Mouse (Mus musculus) ovary, postnatal 14 days (tissue): ENCODE data around the gene Ublcp1.

Experiments used
- DNase-seq: peaks from one replicate; pipeline ENCODE4 v3.0.0; 2022; ENCODE audit warnings: low spot score

The Ublcp1 gene

DNA sequence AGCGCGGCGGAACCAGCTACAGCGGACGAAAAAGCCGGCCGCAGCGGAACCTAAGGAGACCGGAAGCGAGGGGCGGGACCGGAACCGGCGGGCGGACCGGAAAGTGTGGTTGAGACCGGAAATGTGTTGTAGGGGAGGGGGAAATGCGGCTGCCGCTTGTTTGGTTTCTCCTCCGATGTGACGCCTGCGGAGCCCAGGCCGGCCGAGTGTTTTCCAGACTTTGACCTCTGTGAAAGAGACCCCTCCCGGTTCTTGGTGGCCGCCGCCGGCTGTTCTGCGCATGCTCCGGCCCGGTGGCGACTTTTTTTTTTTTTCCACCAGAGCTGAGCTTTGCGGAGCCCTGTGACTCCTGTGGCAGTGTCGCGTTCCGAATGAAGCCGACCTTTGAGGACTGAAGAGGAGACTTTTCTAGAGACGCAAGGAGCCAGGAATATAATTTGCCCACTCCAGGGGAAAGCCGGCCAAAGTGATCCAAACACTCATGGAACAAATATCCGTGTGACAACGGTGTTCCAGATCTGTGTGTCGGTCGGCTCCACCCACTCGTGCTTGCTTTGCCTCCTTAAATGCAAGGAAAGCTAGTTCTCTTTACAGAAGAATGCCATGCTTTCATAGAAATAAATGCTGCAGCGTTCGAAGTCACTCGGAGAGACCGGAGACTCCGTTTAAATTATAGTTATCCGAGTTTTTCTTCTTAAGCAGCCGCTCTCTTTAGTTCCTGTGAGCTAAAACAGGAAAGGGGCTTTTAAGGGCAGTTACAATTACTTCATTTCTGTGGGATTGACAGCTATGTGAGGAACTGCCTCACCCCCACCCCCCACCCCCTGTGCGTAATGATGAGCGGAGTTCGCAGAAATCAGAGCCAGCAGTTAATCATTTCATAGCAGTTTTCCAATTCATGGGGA lies at the start of gene Ublcp1:
TSS of gene Ublcp1 (minus strand) at position 67 of the 905 bp plus-strand sequence.
- peak; percentile 90 for DNase-seq

GRCm38 (mm10) chr11:44519096-44519949 lies 49.0 kb upstream of the Ublcp1 start:
- no peak for DNase-seq

GRCm38 (mm10) chr11:44518281-44519095 lies 48.2 kb upstream of the Ublcp1 start, which contains the start of gene Rnf145:
Gene Rnf145, plus strand, starts transcription at chr11:44518964.
- DNase-seq: peak; percentile 61

- no peak for DNase-seq
These were observed 47.4 kb upstream of the Ublcp1 start for GRCm38 (mm10) chr11:44517561-44518280.

DNA sequence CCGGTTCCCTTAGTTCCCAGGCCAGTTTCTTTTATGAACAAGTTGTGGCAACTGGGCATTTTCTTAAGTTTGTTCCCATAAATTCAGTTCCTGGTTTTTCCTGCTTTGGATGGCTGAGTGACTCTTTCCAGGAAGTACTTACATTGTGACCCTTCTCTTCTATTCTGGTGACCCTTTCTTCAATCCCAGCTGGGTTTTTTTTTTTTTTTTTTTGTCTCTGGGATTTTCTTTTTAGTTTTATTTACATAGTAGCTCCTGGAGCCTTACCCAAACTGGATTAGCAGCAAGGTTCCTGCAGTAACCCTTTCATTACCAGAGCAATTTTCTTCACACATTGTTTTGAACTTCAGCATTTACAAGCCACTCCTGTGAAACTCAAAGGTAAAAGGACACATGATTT lies 46.1 kb upstream of the Ublcp1 start:
- no peak for DNase-seq

DNA sequence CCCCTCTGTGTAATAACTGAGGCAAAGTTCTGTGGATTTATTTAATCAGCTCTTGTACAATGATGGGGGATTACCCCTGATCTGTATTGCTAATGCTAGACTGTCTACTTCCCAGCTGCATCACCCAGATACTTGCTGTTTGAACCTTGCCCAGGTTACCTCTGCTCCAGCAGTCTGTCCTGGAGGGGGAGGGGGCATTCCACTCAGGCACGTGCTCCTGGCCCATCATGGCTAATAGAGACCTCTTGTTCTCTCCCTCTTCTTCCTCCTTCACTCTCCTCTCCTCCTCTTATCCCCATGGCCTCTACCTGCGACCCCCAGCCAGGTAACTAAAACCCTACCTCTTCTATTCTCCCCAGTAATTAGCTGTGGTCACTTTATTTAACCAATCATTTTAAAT lies 44.4 kb upstream of the Ublcp1 start:
- no peak for DNase-seq

DNA sequence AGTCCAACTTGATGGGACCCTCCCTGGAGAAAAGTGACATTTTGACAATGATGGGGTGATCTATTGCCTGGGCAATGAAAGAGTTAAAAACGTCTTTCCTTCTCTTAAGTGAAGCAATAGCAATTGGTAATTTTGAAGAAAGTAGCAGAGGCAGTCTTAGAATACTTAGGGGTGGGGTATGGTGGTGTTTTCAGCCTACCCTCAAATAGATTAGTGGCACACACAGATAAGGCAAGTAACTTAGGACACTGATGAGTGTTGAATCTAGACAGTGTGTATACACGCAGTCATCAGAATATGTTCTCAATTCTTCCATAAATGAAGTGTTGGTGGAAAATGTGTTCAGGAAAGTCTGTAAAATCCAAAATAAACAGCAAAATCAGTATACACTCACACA lies 42.7 kb upstream of the Ublcp1 start:
- no peak for DNase-seq

GRCm38 (mm10) chr11:44512044-44513025 lies 42.0 kb upstream of the Ublcp1 start:
- no peak for DNase-seq

- DNase-seq: no peak
These were observed 40.1 kb upstream of the Ublcp1 start for GRCm38 (mm10) chr11:44510371-44510770.

DNA sequence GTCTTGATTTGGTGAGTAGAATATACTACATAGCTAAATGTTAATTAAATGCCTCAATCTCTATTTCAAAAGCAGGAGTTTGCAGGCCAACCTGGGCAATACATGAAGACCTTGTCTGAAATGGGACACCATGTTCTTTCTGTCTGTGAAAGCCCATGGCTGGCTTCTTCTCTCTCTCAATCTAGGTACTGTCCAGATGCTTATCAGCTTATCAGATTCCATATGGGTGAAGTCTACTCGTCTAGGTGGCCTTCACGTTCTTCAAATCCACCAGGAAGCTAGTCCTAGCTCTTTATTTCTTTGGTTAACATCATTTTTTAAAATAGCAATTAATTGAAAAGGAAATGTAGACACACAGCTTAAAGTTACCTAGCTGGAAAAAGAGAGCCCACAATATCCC lies 39.6 kb upstream of the Ublcp1 start:
- DNase-seq: no peak

- DNase-seq: no peak
These were observed 38.6 kb upstream of the Ublcp1 start for GRCm38 (mm10) chr11:44508876-44509275.

DNA sequence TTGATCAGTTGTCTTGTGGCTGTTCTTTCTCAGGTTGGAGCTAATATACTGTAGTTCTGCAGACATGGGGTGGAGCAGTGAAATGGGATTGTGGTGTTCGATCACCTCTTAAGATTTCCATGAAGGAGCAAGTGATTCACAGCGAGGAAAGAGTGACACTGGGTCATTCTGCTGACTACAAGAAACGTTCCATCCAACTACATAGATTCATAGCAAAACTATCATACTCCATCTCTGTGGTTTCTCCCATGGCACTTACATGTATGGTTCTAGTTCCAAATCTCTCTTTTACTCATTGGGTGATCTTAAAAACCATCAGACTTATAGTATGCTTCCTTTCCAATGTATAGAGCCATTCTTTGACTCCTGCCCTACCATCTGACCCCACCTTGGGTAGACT lies 34.5 kb upstream of the Ublcp1 start:
- DNase-seq: no peak

GRCm38 (mm10) chr11:44504146-44504545 lies 33.8 kb upstream of the Ublcp1 start:
- no peak for DNase-seq

DNA sequence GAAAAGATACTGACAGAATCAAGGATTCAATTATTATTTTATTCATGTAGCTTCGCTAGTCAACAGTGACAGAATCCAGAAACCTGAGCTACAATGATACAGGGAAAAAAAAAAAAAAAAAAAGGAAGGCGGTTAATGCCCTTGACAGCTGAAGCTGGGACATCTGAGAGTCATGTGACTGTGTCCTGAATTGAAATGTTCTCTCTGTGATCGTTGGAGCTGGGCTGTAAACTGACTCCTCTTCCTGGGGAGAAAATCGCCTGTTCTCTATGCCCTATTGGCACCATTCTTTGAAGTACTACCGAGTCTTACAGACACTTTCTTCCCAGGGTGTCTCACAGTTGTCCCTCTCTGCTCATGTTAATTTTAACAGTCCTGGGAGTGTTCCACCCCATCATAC lies 32.6 kb upstream of the Ublcp1 start:
- no peak for DNase-seq

GRCm38 (mm10) chr11:44501477-44501876 lies 31.2 kb upstream of the Ublcp1 start:
- DNase-seq: no peak

- DNase-seq: no peak
These were observed 30.7 kb upstream of the Ublcp1 start for GRCm38 (mm10) chr11:44500966-44501365.

DNA sequence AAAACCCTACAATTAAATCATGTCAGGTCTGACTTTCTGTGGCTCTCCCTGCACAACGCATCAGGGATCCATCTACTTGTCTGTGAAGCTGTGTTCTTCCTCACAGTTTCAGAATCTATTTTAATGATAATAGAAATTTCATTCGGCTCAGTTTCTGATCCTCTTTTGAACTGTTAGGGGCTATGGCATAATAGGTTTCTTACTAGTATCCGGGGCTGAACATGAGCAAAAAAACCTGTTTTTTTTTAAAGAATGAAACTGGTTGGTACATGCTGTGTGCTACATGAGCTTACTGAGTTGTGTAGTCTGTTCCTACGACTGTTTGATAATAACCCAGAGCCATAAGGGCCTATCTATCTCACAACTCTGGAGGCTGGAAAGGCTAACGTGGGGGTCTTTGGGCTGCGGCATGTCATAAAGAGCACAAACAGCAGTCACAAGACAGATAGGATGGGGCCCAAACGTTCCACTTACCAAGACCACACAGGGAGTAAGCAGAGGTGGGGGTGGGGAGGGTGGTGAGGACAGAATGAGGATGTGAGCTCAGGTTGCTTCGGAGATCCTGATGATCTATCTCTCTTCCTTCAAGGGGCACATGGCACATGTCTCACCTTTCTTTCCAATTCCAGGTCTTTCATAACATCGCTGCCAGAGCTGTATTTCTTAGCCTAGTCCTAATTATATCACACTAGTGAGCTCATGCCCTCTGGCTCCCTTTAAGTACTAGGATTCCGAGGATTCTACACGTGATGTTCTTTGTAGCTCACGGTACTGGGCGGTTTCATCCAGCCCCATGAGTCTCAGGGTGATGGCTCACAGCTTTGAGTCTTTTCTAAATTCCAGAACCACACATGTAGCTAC lies 28.3 kb upstream of the Ublcp1 start:
- DNase-seq: no peak

GRCm38 (mm10) chr11:44496217-44496616 lies 25.9 kb upstream of the Ublcp1 start:
- peak; percentile 13 for DNase-seq
